In the genomic region with DNA sequence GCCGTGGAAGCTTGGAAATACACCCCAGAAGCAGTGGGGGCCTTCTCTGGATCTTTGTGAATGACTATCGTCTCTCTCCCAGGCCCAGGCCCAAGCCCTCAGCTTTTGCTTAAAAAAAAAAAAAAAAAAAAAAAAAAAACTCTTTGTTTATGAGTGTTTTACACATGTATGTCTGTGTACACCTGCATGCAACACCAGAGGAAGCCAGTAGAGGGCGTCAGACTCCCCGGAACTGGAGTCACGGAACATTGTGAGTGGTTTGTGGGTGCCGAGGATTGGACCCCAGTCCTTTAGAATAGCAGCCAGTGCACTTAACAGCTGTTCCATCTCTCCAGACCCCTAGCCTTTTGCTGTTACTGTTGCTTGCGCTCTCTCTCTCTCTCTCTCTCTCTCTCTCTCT, we compare ENCODE assay signal across 7 mouse cellular contexts. TPM values are rescaled to one million over a fixed set of nuclear protein-coding genes. Genes with fewer than 3 reads are reported as not detected.
DNase-seq lines count a peak whose midpoint lies in the region; ATAC-seq lines count a peak whose summit lies in the region.

No protein-coding gene starts in this region.

- no peak overlapping the region for H3K27ac ChIP-seq in embryonic facial prominence, embryonic 15.5 days (replicated peaks)
- H3K27ac ChIP-seq in limb, embryonic 15.5 days, result no peak overlapping the region
- H3K27ac ChIP-seq in stomach, embryonic 15.5 days, result no peak overlapping the region

- no peak for ATAC-seq in embryonic facial prominence, embryonic 15.5 days (ENCODE audit: insufficient number of reproducible peaks, low FRiP score, low TSS enrichment, low read depth)
- ATAC-seq in limb, embryonic 15.5 days (ENCODE audit: insufficient number of reproducible peaks, low FRiP score, low TSS enrichment, low read depth), result no peak
- no peak for ATAC-seq in stomach, embryonic 15.5 days (ENCODE audit: insufficient read depth, low FRiP score, low read depth)

- H3K9ac ChIP-seq in embryonic facial prominence, embryonic 15.5 days, result no peak overlapping the region
- H3K9ac ChIP-seq in limb, embryonic 15.5 days, result no peak overlapping the region
- no peak overlapping the region for H3K9ac ChIP-seq in stomach, embryonic 15.5 days

- WGBS in embryonic facial prominence, embryonic 15.5 days, result 52% methylated on average over 7 of the region's 7 CpGs
- WGBS in limb, embryonic 15.5 days, result 63% methylated on average over 7 of the region's 7 CpGs
- 50% methylated on average over 7 of the region's 7 CpGs for WGBS in stomach, embryonic 15.5 days

- H3K27me3 ChIP-seq in embryonic facial prominence, embryonic 15.5 days, result no peaks in the 10 kb centered on the region
- no peaks in the 10 kb centered on the region for H3K27me3 ChIP-seq in limb, embryonic 15.5 days
- no peaks in the 10 kb centered on the region for H3K27me3 ChIP-seq in stomach, embryonic 15.5 days (replicated peaks)

- no peaks in the 10 kb centered on the region for H3K4me1 ChIP-seq in embryonic facial prominence, embryonic 15.5 days
- peaks cover 12% of the 10 kb centered on the region for H3K4me1 ChIP-seq in limb, embryonic 15.5 days
- peaks cover 12% of the 10 kb centered on the region for H3K4me1 ChIP-seq in stomach, embryonic 15.5 days

- H3K4me3 ChIP-seq in embryonic facial prominence, embryonic 15.5 days (replicated peaks), result peak overlapping the region; percentile 16
- peak overlapping the region; percentile 20 for H3K4me3 ChIP-seq in limb, embryonic 15.5 days
- H3K4me3 ChIP-seq in stomach, embryonic 15.5 days (replicated peaks), result no peak overlapping the region

- DNase-seq in thymus, postnatal 0 days (ENCODE audit: low spot score), result peak; percentile 56
- no peak for DNase-seq in thymus, postnatal 36 days
- no peak for DNase-seq in cerebellum, adult 11-12 months
- DNase-seq in layer of hippocampus, adult 9-10 months (ENCODE audit: low spot score), result no peak

- H3K36me3 ChIP-seq in embryonic facial prominence, embryonic 15.5 days, result no peaks in the 10 kb centered on the region
- no peaks in the 10 kb centered on the region for H3K36me3 ChIP-seq in limb, embryonic 15.5 days
- no peaks in the 10 kb centered on the region for H3K36me3 ChIP-seq in stomach, embryonic 15.5 days

- peak overlapping the region; percentile 34 for H3K4me2 ChIP-seq in embryonic facial prominence, embryonic 15.5 days (replicated peaks)
- H3K4me2 ChIP-seq in limb, embryonic 15.5 days, result peak overlapping the region; percentile 41; the same call in 1 of the 2 replicates
- peak overlapping the region; percentile 26; the same call in 1 of the 2 replicates for H3K4me2 ChIP-seq in stomach, embryonic 15.5 days

- no peaks in the 10 kb centered on the region for H3K9me3 ChIP-seq in embryonic facial prominence, embryonic 15.5 days (replicated peaks)
- H3K9me3 ChIP-seq in limb, embryonic 15.5 days, result no peaks in the 10 kb centered on the region
- H3K9me3 ChIP-seq in stomach, embryonic 15.5 days, result no peaks in the 10 kb centered on the region

RNA-seq across cellular contexts. Expression of a gene that starts 49.8 kb away (rescaled TPM):
- polyA plus RNA-seq in thymus, postnatal 0 days (2015; fragmentation: Nextera tagmentation; extraction: Ambion mirVana), result 3.1 and 7.1 TPM in 2 replicates
- polyA plus RNA-seq in embryonic facial prominence, embryonic 15.5 days (2015; fragmentation: Nextera tagmentation; extraction: Ambion mirVana), result 13.5 and 13.9 TPM in 2 replicates
- 12.9 and 13.9 TPM in 2 replicates for polyA plus RNA-seq in limb, embryonic 15.5 days (2015; fragmentation: Nextera tagmentation; extraction: Ambion mirVana)
- 23.8 and 25.6 TPM in 2 replicates for polyA plus RNA-seq in stomach, embryonic 15.5 days (2015; fragmentation: Nextera tagmentation; extraction: Ambion mirVana)

RNA-seq across cellular contexts. Expression of a gene that starts 50.5 kb away (rescaled TPM):
- polyA plus RNA-seq in thymus, postnatal 0 days (2015; fragmentation: Nextera tagmentation; extraction: Ambion mirVana), result 2.0 and 2.5 TPM in 2 replicates
- polyA plus RNA-seq in embryonic facial prominence, embryonic 15.5 days (2015; fragmentation: Nextera tagmentation; extraction: Ambion mirVana), result 2.5 and 2.6 TPM in 2 replicates
- polyA plus RNA-seq in limb, embryonic 15.5 days (2015; fragmentation: Nextera tagmentation; extraction: Ambion mirVana), result 3.2 and 3.5 TPM in 2 replicates
- polyA plus RNA-seq in stomach, embryonic 15.5 days (2015; fragmentation: Nextera tagmentation; extraction: Ambion mirVana), result 3.4 and 3.5 TPM in 2 replicates
